In genomic region chr3:24668052-24668916, GRCm38 (mm10) we compare ENCODE assay signal across 20 mouse cellular contexts.
A peak's percentile ranks its signal among the peaks of the same experiment; 100 is the strongest.
DNase-seq lines count a peak whose midpoint lies in the region; ATAC-seq and TF ChIP-seq lines count a peak whose summit lies in the region.
"Had no signal": no experiment of that assay in that cellular context is flagged by ENCODE, and none has a peak within 500 bp of the region (broad histone marks: within the 10 kb centered on the region; RNA-seq: fewer than 3 reads in every experiment).

No protein-coding gene starts in this region.

- DNase-seq in kidney, postnatal 0 days (ENCODE audit: low spot score) = peak; percentile 31
- peak; percentile 18 for DNase-seq in lung, postnatal 36 days
- DNase-seq in lung, adult 2 months = no peak
- no peak for DNase-seq in natural killer cell, adult 2 months (ENCODE audit: low spot score in 2 of 2)
- no peak for DNase-seq in midbrain, embryonic 10.5 days (ENCODE audit: low spot score)
- DNase-seq: adrenal gland, postnatal 10 days; cerebellum, adult 11 months; cerebellum, adult 8-10 months; cerebellum, postnatal 14 days; embryo, embryonic 11 days; heart, adult 2 months had no signal

- TF ChIP-seq CTCF in kidney, postnatal 0 days (IDR thresholded peaks at IDR 0.05; ENCODE audit: low read depth) = no peak
- TF ChIP-seq CTCF in lung, adult 2 months (IDR thresholded peaks at IDR 0.05; ENCODE audit: insufficient read depth, low read length) = no peak

- no peaks in the 10 kb centered on the region for H3K27me3 ChIP-seq in kidney, postnatal 0 days (ENCODE audit: insufficient read depth, low read length)
- no peaks in the 10 kb centered on the region for H3K27me3 ChIP-seq in kidney, embryonic 14.5 days (ENCODE audit: control insufficient read depth, insufficient read depth, low read length)
- H3K27me3 ChIP-seq in intestine, embryonic 16.5 days (replicated peaks; ENCODE audit: control insufficient read depth, insufficient read depth, low read length) = no peaks in the 10 kb centered on the region
- no peaks in the 10 kb centered on the region for H3K27me3 ChIP-seq in midbrain, embryonic 10.5 days (ENCODE audit: low read depth, poor library complexity, severe bottlenecking)
- H3K27me3 ChIP-seq: embryonic facial prominence, embryonic 15.5 days had no signal

- H3K4me3 ChIP-seq in kidney, postnatal 0 days (replicated peaks; ENCODE audit: low read depth, low read length) = no peak overlapping the region
- no peak overlapping the region for H3K4me3 ChIP-seq in kidney, embryonic 14.5 days (ENCODE audit: low read length)
- H3K4me3 ChIP-seq in lung, adult 2 months (replicated peaks; ENCODE audit: extremely low read depth, low read depth, low read length) = no peak overlapping the region
- no peak overlapping the region for H3K4me3 ChIP-seq in intestine, embryonic 16.5 days (ENCODE audit: low read length)
- H3K4me3 ChIP-seq in midbrain, embryonic 10.5 days = no peak overlapping the region
- H3K4me3 ChIP-seq: embryonic facial prominence, embryonic 15.5 days; erythroblast, embryonic 14.5 days; forebrain, embryonic 10.5 days; heart, adult 2 months; hindbrain, embryonic 10.5 days had no signal

- no peak overlapping the region for H3K9ac ChIP-seq in kidney, postnatal 0 days (ENCODE audit: low read depth, low read length)
- no peak overlapping the region for H3K9ac ChIP-seq in kidney, embryonic 14.5 days (ENCODE audit: low read depth, low read length)
- no peak overlapping the region for H3K9ac ChIP-seq in intestine, embryonic 16.5 days (ENCODE audit: low read depth, low read length)
- H3K9ac ChIP-seq: embryonic facial prominence, embryonic 15.5 days; hindbrain, embryonic 14.5 days had no signal

- ATAC-seq in kidney, postnatal 0 days (replicated peaks; ENCODE audit: low FRiP score, low read depth) = no peak
- no peak for ATAC-seq in kidney, embryonic 14.5 days (ENCODE audit: low FRiP score, low TSS enrichment)
- peak; percentile 67 for ATAC-seq in intestine, embryonic 16.5 days
- ATAC-seq: forebrain, embryonic 14.5 days had no signal

- no peaks in the 10 kb centered on the region for H3K36me3 ChIP-seq in kidney, postnatal 0 days (ENCODE audit: insufficient read depth, low read length)
- no peaks in the 10 kb centered on the region for H3K36me3 ChIP-seq in kidney, embryonic 14.5 days (ENCODE audit: control insufficient read depth, insufficient read depth, low read length)
- no peaks in the 10 kb centered on the region for H3K36me3 ChIP-seq in intestine, embryonic 16.5 days (ENCODE audit: control insufficient read depth, insufficient read depth, low read length)
- no peaks in the 10 kb centered on the region for H3K36me3 ChIP-seq in midbrain, embryonic 10.5 days
- H3K36me3 ChIP-seq: embryonic facial prominence, embryonic 15.5 days; forebrain, embryonic 10.5 days; hindbrain, embryonic 10.5 days had no signal

- no peaks in the 10 kb centered on the region for H3K4me1 ChIP-seq in kidney, postnatal 0 days (replicated peaks; ENCODE audit: insufficient read depth, low read length)
- no peaks in the 10 kb centered on the region for H3K4me1 ChIP-seq in kidney, embryonic 14.5 days (ENCODE audit: control insufficient read depth, insufficient read depth, low read length)
- H3K4me1 ChIP-seq in lung, adult 2 months (ENCODE audit: control insufficient read depth, insufficient read depth, low read length) = no peaks in the 10 kb centered on the region
- no peaks in the 10 kb centered on the region for H3K4me1 ChIP-seq in intestine, embryonic 16.5 days (ENCODE audit: control insufficient read depth, insufficient read depth, low read length)
- no peaks in the 10 kb centered on the region for H3K4me1 ChIP-seq in midbrain, embryonic 10.5 days
- H3K4me1 ChIP-seq: embryonic facial prominence, embryonic 15.5 days; forebrain, embryonic 10.5 days; hindbrain, embryonic 10.5 days had no signal

- H3K27ac ChIP-seq in kidney, postnatal 0 days = peak overlapping the region; percentile 25; the same call in 1 of the 2 replicates
- H3K27ac ChIP-seq in kidney, embryonic 14.5 days (ENCODE audit: low read depth, low read length) = no peak overlapping the region
- H3K27ac ChIP-seq in intestine, embryonic 16.5 days (ENCODE audit: low read length) = no peak overlapping the region
- H3K27ac ChIP-seq in midbrain, embryonic 10.5 days (replicated peaks) = no peak overlapping the region
- H3K27ac ChIP-seq: embryonic facial prominence, embryonic 15.5 days; forebrain, embryonic 10.5 days; heart, adult 2 months; hindbrain, embryonic 10.5 days; hindbrain, embryonic 14.5 days had no signal

- no peak overlapping the region for H3K4me2 ChIP-seq in kidney, postnatal 0 days (ENCODE audit: low read length)
- H3K4me2 ChIP-seq in kidney, embryonic 14.5 days (replicated peaks; ENCODE audit: low read depth, low read length) = no peak overlapping the region
- H3K4me2 ChIP-seq in intestine, embryonic 16.5 days (ENCODE audit: low read depth, low read length) = no peak overlapping the region
- H3K4me2 ChIP-seq: embryonic facial prominence, embryonic 15.5 days; heart, embryonic 11.5 days; hindbrain, embryonic 14.5 days had no signal

- no peak for TF ChIP-seq POLR2A in lung, adult 2 months (IDR thresholded peaks at IDR 0.05; ENCODE audit: borderline replicate concordance, extremely low read depth, low read depth, low read length)

- 49% methylated on average over 3 of the region's 3 CpGs for WGBS in kidney, postnatal 0 days
- 64% methylated on average over 3 of the region's 3 CpGs for WGBS in kidney, embryonic 14.5 days
- WGBS in lung, adult 2 months = 61% methylated on average over 3 of the region's 3 CpGs
- 71% methylated on average over 3 of the region's 3 CpGs for WGBS in intestine, embryonic 16.5 days
- 90% methylated on average over 3 of the region's 3 CpGs for WGBS in midbrain, embryonic 10.5 days

- no peaks in the 10 kb centered on the region for H3K9me3 ChIP-seq in kidney, postnatal 0 days (replicated peaks; ENCODE audit: low read length)
- no peaks in the 10 kb centered on the region for H3K9me3 ChIP-seq in kidney, embryonic 14.5 days (ENCODE audit: control insufficient read depth, low read length)
- no peaks in the 10 kb centered on the region for H3K9me3 ChIP-seq in intestine, embryonic 16.5 days (ENCODE audit: control insufficient read depth, low read length)
- H3K9me3 ChIP-seq in midbrain, embryonic 10.5 days (replicated peaks) = no peaks in the 10 kb centered on the region
- H3K9me3 ChIP-seq: embryonic facial prominence, embryonic 15.5 days; forebrain, embryonic 10.5 days; hindbrain, embryonic 10.5 days had no signal

Comparison
In these comparisons a context has a peak if more than half of its experiments do, and no peak if none do; other contexts are left out.
1. DNase-seq: peak in kidney, postnatal 0 days (single experiment) and lung, postnatal 36 days (single experiment); none in lung, adult 2 months (single experiment), natural killer cell, adult 2 months (0 of 2) and midbrain, embryonic 10.5 days (single experiment).